Mouse (Mus musculus) hematopoietic stem cell, adult 5-6 weeks (primary cell): ENCODE measurements at regions not wholly inside any gene's neighbourhood (a gene's known extent, or its start where the extent isn't known, plus 50 kb on each side); places are given as distances from the start of the nearest gene placed in this dataset.

Experiments used
- ATAC-seq, 2 experiments: fragments of 125-278 bp in 1 of 2; replicated peaks in 1 of 2; 2 replicates each; pipeline ENCODE4 v1.8.0; 2016 to 2017; ENCODE audit warnings: inconsistent platforms in 2 of 2, mild to moderate bottlenecking in 2 of 2, moderate number of reproducible peaks in 2 of 2, low read depth in 1 of 2, moderate TSS enrichment in 1 of 2; ENCODE audit not compliant: low FRiP score in 2 of 2, poor library complexity in 2 of 2, severe bottlenecking in 2 of 2, insufficient read depth in 1 of 2, low TSS enrichment in 1 of 2

DNA sequence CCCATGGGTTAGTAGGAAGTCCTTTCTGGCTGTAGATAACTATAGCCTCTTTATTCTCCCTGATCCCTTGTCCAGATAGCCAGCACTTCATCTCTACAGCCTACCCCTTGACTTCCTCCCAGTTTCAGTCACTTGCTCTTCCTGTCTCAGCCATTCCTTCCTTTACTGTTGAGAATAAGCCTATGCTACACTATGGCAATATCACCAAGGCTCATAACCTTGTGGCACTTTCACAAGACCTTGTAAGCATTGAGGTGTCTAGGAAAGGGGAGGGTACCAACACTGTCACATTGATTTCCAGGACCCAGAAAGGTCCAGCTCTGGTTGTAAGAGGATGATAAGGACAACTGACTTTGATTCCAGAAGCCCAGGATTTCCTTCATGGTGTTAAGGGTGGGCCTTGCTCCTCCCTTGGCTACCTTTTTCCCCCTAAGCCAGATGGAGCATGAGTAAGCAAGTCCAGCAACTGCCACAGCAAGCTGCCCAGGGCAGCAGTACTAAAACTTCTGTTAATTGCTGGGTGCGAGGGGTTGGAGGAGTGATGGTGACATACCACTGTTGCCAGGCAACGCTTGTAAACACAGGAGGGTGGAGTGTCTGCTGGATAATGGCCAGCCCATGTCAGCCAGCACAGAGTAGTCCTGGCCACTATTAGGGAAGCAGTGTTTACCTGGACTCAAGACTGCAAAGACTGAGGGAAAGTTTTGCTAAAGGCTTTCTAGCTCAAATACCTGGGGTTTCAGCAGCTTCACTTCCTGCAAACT, 75.7 kb downstream of the Ankrd16 start:
- peak; percentile 92 to 100 for ATAC-seq

DNA sequence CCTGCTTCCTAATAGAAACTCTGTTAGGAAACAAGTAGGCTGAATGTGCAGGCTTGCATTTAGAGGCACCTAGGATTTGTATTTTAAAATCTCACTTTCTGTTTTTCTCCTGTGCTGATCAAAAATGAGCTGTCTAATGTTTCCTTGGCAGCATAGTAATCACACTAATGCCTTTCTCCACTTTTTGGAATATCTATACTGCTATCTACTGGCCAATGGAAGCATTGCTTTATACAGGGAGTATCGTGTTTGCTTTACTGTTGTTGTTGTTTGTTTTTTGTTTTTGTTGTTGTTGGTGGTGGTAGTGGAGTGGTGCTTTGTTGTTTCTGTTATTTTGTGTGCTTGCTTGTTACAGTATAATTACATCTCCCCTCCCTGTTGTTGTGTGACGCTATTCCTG, 92.3 kb downstream of the Ankrd16 start:
- ATAC-seq: peak; percentile 53 to 86; a peak in 2 of 4 replicates

DNA sequence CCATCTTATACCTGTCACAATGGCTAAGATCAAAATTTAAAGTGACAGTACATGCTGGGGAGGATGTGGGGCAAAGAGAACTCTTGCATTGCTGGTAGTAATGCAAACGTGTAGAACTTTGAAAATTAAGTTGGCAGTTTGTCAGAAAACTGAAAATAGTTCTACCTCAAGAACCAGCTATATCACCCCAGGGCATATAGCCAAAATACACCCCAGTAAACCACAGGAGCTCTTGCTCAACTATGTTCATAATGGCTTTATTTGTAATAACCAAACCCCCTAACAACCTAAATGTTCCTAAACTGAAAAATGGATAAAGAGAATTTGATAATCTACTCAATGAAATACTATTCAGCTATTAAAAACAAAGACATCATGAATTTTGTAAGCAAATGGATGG, 102.3 kb downstream of the Ankrd16 start:
- no peak for ATAC-seq

DNA sequence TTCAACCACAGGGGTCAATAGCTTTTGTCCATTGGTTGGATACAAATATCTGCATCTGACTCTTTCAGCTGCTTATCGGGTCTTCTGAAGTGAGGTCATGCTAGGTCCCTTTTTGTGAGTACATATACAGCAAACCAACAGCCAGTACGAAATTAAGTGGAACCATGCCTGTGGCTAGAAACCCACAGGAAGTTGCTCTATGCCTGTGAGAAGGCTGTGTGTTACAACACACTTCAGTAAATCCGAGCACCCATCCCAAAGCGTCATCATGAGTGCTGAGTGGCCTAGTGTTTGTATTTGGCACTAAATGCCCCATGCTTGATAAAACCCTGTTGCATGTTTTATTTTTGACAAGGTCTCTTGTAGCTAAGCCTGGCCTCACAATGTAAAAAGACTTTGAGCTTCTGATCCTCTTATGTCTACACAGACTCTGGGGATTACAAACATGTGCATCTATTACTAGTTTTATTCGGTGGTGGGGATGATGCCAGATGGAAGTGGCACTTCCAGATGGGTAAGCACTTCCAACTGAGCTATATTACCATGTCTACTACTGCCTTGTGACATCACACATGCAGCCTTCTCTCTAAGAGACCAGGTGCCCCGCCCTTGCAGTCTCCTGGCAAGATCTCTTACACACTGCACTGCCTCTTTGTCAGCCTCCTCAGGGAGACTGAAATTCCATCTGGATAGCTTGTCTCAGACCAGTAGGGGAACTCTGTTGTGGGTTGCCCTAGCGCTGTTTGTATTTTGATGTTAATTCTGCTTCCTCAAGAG, 117.3 kb downstream of the Ankrd16 start:
- ATAC-seq: peak; percentile 99 to 100

DNA sequence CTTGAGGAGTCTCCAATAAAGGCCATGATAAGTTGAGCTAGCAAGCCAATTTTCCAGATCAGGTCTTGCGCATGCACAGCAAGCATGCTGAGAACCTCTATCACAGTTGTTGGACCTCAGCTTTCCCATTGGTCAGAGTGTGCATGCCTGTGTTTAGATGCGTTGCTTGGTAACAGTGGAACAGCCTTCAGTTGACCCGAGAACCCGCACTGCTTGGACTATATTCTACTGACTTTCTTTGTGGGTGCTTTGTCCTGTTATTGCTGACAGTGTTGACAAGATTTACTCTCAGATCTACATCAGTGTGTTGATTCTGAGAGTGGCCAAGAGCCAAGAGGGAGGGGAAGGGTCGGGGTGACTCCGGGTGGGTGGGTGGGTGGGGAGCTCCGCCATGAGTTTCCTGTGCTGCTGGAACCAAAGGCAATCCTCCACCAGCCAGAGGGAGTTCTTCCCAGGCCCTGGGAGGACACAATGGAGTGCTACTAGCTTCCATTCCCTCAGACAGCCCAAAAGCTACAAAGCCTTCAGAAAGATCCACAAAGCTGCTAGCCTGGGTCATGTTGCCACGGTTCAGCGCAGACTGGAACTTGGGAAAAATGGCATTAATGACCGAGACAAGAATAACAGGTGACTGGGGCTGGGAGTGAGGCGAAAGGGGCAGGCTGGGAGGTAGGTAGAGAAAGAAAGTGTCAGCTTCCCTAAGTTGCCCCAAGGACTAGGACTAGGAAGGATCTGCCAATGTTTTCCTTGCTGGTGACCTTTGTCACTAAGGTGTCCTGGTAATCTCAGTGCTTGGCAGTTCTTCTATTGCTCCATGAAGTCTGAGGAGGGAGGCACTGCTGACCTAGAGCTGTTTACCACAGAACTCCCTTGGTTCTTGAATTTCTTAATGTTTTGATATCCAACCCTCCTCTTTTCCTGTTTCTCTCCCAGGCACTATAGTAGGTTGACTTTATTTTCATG, 122.3 kb downstream of the Ankrd16 start:
- no peak for ATAC-seq

DNA sequence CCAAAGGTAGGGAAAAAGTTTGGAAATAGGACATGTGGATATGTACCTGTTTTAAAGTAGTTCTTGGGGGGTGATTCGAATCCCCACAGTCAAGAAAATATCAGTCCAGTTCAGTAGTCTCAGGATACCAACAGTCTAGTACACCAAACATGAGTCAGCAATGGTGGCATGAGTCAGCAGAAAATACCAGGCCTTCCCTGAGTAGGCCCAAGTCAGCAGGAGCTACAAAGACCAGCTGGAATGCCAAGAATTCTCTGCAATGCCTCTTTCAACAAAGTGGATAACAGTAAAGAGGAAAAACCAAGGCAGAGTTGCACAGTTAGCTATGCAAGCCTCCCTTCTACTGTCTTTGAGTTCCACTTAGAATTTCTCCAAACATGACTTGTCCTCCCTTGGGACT, 137.1 kb downstream of the Ankrd16 start:
- ATAC-seq: no peak

DNA sequence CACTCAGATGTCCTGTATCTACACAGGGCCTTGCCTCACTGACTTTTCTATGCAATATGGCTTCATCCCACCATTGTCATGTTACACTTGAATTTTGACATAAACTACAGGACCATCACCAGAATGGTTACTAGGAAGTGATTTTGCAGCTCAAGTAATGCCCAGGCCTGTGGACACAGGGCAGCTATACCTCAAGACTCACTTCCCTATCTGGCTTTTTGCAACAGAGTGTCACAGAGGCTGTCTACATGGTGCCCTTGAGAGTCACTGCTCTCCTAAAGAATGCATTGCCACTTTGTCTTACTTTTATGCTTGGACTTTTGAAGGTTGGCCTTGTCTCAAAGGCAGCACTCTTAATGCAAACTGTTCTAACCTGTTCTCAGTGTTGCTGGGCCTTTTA, 139.7 kb downstream of the Ankrd16 start:
- no peak; a peak in 1 of 4 replicates for ATAC-seq

DNA sequence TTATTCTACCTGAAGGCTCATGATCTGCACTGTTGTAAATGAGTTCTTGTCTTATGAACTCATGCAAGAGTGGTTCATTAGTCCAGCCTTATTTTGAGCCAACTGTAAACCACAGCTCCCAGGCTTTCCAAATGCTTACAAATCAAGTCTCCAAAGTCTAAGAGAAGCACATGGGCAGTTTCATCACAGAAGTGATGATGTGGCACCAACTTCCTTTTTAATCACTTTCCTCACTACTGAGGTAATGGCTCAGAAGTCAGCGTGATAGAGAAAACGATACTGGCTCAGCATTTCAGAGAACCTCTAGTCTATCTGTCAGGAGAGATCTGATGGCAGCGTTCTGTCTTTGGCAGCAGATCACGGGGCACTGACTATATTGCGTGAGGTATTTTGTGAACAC, 140.4 kb downstream of the Ankrd16 start:
- ATAC-seq: peak in 1 of 2 experiments; percentile 39; a peak in 1 of 4 replicates

DNA sequence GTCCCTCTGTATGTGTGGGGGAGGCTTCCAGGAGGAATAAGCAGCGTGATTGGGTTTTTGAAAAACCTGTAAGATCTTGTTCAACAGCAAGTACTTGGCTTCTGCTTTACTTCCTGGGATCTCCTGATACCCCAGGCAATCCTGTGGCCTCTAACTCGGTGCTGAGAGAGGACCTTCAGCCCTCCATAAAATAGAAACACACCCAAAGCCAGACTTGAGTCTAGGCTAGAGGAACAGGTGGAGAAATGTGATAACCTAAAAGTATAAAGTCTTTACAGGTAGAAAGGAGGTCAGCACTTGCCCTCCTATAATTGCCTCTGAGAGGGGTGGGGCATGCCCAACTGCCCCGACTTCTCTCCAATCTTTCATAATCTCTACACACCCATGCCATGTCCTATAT, 183.1 kb downstream of the Ankrd16 start:
- no peak for ATAC-seq

DNA sequence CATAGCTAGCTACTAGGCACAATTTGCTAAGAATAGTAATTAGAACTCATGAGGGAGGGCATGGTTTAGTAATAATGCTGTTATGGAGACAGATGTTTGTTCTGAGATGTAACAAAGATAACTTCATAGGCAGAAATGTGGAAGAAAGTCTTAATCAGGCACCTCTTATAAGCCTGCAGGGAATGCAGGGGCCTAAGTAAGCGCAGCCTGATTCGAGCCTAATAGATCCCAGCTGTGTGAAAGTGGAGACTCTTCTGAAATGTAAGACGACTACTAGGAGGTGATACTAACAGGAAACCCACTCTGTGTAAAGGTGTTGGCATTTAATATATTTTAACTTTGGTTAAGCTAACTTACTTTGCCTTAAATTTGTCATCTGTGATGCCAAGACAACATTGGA, 187.7 kb downstream of the Ankrd16 start:
- ATAC-seq: no peak

DNA sequence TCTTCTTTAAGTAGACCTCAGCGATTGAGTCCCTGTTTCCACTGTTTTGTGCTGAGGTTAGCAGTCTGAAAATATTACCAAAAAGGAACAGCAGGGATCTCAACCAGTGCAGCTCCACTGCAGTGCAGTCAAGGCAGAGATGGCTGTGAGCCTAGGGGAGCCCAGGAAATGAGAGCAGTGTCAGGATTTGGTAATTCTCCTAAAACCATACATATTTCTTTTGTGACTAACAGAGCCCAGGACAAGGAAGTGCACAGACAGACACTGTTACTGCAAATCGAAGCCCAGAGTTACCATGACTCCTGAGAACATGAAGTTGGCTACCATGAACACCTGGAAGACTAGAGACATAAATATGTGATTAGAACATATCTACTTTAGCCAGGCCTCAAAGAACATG, 189.3 kb downstream of the Ankrd16 start:
- ATAC-seq: no peak

DNA sequence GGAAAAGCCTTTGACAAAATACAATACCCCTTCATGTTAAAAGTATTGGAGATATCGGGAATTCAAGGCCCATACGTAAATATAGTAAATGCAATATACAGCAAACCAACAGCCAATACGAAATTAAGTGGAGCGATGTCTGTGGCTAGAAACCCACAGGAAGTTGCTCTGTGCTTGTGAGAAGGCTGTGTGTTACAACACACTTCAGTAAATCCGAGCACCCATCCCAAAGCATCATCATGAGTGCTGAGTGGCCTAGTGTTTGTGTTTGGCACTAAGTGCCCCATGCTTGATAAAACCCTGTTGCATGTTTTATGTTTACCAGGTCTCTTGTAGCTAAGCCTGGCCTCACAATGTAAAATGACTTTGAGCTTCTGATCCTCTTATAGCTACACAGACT, 194.3 kb downstream of the Ankrd16 start:
- no peak for ATAC-seq

DNA sequence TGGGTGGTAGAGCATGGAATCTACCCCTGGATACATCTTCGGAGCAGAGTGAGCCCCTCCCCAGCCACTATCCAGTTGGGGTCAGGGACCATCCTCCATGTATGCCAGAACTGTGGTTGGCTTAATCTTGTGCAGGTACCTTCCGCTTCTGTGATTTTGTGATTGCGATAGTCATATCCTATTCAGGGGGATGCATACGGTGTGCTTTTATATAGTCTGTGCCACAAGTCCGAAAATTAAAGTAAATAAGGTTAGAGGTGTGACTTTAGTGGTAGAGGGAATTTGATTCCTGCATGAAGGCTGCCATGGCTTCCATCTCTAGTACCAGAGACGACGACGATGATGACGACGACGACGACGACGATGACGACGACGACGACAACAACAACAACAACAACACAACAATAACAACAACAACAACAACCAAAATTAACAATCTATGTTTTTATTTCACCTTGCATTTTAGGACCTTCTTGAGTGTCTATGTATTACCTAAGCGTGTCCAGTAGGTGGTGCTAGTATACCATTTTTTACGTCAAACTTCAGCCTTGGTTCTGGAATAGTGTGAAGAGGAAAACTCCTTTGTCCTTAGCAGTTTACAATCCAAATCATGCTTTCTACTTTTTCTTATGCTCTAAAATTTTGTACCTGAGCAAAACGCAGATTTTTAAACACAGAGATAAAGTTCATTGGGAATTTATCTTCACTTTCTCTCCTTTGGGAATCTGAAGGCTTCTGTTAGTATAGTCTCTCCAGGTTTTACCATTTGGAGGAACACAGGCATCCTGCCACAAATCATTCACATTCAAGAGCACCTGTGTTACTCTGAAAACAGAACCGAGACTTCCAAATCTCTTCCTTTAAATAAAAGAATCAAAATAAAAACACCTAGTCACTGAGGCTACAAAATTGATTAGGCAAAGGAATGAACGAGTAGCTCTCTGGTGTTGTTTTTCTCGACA, 224.5 kb downstream of the Ankrd16 start:
- peak; percentile 32 to 78; a peak in 2 of 4 replicates for ATAC-seq

DNA sequence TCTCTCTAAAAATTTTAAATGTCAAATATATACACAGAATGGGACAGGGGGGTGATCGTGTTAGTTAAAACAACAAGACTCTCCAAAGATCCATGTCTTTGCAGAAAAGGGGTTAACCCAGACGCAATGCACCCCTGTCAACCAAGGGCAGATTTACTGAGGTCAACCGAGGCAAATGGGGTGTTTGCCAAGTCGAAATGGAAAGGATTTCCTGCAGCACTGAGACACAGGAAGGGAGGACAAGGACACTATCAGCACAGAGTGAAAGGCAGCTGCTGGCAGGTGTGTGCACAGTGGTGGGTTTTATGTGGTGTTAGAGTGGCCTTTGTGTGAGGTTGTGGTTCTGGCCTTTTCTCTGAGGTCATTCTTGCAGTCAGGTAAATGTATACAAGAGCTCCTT, 226.7 kb downstream of the Ankrd16 start:
- ATAC-seq: peak; percentile 14 to 49; a peak in 2 of 4 replicates

DNA sequence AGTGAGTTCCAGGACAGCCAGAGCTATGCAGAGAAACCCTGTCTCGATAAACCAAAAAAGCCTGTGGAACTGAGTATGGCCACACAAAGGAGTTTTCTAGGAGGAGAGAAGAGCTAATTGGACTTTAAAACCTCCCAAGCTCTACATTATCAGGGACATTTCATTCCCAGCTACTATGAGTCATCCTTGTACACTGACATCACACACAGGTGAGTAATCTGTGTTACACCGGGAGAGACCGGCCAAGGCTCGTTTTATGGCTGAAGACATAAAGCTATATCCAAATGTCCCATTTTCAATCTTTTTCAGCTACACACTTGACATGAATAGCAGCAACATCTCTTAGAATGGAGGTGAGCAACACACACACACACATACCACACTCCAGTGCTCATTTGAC, 229.5 kb downstream of the Ankrd16 start:
- ATAC-seq: no peak

DNA sequence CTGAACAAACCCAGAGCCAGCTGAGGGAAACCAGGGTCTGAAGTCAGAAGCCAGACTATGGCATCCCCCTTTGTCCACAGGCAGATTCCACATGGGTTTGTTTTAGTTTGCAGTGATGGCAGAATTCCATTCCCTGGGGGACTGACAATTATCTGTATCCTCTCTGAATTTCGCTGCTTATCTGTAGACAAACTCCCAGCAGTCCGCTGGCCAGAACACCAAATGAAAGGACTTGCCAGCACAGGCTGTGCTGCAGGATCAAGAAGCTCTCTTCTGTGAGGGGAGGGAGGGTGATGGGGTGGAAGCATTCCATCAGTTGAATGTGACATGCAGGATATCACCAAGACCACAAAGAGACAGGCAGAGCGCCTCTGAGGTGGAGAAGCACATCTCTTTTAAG, 233.8 kb downstream of the Ankrd16 start:
- no peak for ATAC-seq

DNA sequence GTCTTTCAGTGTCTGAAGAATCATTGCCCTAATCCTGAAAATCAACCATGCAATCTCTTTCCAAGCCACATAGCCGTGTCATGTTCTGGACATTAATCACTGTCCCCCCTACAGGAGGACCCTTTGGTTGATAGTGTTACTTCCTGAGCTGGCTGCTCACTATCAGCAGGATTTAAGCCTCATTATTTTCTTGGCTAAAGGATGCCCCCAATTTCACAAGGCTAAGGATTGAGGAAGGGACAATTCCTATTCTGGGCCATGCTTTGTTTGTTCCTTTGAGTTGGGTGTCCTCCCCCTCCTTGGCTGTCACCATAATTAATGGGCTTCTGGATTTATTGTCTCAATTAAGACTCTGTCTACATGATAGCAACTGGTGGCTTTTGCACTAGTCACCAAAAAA, 241.9 kb downstream of the Ankrd16 start:
- ATAC-seq: no peak
